Mouse (Mus musculus): ENCODE results near the gene Myo1b.
A peak's percentile ranks its signal among the peaks of the same experiment; 100 is the strongest.

Myo1b gene

DNA sequence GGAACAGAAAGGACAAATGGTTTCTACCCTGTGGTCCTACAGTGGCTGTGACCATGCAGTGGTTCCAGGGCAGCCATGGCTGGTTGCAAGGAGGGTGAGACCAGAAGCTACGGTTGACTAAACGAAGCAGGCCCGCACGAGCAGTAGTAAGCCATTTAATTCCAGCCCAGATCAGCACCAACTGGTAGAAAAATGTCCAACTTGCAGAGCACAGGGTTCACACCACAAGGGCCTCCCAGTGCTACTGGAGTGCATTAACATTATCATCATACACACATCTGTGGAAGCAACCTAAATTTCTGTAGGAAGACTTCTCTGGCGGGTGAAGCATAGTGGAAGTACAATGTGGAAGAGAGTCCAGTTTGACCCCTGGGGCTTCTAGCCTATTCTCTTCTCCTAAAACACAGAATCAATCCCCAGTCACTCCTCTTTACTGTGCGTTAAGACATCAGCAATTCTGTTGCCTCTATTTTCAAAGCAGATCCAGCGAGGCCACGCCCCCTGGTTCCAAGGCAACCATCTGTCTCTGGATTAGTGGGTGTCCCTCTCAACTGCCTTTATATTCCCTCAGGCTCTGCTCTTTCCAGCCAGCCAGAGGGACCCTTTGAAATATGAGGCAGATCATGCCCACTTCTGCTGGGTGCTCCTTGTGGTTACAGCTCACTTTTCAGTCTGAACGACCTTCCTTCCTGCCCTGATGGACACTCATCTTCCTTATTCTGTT lies 120.1 kb downstream of the Myo1b start:
- no peak for DNase-seq (ENCODE audit: low spot score in 2 of 2)

DNA sequence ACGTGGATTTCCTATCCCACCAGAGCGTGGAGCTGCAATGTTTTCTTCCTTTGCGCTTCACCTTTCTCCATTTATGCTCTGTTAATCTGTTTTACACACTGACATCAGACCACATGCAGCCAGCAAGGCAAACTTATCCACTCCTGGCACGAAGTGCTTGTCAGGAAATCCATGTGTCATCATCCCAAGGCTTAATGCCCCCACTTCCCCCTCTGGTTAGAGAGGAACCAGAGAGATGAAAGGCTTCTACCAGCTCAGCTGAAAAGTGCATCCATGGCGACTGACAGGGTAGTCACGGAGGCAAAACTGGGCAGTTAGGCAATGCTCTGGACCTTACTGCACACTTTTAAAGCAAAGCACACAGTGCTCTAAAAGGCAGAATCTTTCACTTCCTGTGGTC lies 126.6 kb downstream of the Myo1b start:
- no peak for DNase-seq (ENCODE audit: low spot score in 2 of 2)

DNA sequence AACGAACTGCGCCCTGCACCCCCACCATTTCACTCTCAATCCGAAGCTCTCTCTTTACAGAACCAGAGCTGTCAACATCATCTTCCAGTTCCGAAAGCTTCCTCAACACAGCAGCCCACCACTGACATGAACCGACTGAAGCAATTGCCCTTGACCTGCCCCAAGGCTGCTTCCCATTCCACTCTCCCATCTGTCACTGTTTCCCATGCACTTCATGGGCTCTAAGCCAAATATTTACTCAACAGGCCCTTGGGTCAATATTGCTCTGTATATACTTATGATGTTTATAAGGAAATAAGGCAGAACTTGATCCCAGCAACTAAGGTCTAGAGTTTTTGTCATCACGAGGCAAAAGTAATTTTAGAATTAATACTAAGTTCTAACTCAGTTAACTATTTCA lies 133.8 kb downstream of the Myo1b start:
- DNase-seq (ENCODE audit: low spot score in 2 of 2) = no peak

DNA sequence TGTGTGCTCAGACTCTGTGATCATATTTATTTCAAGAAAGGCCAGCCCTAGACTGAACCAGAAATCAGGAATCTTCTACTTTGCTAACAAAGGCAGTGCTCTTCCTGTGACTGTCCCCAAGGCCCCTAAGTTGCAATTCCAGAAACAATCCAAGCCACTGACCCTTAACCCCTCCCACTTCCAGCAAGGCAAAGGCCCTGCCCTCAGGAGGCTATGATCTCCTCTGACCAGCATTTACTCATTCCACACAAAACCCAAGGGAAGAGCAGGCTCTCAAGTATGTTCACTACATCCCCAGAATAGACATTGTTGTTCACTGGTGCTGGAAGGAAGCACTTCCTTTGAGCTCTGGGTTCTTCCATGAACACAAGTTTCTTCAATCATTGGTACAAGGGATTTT lies 135.5 kb downstream of the Myo1b start:
- no peak for DNase-seq (ENCODE audit: low spot score in 2 of 2)

DNA sequence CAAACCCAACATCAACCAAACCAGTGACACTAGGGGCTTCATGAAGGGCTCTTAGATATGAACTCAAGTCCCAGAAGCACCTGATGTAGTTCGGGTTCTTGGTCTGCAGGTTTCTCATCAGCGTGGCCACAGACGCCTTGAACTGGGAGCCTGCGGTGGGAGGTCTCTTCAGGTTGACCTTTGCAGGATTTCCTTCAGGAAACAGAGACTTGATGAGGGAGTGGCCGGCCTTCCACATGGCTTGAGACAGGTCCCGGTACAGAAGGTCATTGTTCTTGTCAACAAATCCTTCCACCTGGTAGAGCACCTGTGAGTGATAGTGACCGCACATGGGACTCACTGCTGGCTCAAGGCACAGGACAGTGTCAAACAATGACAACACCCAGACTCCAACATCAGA lies 137.6 kb downstream of the Myo1b start:
- DNase-seq (ENCODE audit: low spot score in 2 of 2) = no peak

DNA sequence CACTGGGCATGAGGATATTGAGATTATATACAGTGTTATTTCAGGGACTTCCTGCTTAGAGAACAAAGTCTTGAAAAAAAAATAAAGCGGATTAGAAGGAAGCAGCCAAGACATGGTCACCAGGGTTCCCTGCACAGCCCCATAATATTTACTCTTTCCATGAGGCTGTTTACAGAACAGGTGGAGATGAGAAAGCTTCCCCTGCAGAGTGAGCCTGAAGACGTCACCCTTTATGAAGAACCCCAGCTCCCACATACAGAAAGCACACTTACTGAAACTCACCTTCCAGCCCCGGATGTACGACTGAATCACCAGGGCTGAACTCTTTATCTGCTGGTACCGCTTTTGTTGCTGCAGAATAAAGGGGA lies 145.4 kb downstream of the Myo1b start:
- DNase-seq (ENCODE audit: low spot score in 2 of 2) = no peak

DNA sequence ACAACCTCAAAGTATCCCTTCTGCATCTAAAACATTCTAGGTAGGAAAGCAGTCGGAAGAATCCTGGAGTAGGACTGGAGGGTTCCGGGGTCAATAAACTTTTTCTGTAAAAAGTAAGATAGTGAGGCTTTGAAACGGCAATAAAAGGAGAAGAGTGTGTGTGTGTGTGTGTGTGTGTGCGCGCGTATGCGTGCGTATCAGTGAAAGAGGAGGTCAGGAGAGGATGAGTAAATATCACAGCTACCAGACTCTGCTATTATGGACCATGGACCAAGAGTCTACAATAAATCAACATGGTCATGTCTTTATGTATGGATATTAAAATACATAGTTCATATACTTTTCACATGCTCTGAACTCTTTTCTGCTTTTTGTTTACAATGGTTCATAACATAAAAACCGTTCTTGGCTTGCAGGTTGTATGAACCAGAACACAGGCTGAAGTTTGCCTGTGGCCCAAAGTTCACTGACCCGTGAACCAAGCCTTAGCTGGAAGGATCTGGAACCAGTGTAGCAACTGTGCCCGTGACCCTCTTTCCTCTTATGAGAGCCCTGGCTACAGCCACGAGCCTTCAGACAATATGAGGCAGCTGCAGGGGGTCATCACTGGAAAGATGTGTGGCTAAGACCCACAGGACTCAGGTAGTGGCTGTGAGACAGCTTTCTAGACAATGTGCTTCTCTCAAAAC lies 145.9 kb downstream of the Myo1b start:
- DNase-seq (ENCODE audit: low spot score in 2 of 2) = no peak

DNA sequence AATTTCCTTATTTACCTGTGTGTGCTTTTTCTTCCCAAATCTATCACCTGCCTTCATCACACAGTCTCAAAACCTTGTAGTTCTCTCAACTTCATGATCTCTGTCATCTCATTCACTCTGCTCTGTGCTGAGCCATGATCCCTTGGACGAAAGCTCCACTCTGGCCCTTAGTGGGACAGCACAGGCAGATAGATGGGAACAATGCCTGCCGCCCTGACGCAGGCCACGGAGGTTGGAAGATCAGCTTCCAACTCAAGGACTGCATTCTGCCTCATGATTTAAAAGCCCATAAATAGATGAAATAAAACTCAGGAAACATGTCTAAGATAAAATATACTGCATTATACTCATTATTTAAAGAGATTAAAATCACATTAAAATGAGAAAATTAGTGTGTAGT lies 149.6 kb downstream of the Myo1b start:
- DNase-seq (ENCODE audit: low spot score in 2 of 2) = no peak

DNA sequence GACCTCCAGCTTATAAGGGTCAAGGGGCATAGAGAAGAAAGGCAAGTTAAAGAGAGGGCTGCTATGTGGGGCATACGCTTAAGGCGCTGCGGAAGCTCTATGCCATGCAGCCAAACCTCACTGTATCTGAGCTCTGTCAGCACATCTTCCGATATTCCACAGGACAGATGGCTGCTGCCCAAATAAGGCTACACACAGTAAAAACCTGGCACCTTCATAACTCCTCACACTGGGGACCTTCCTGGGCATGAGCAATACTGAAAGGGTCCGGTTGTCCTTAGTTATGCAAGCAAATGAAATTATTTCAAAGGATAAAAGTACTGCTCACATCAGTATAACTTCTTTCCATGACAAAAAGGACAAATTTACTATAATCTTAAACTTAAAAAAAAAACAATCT lies 150.7 kb downstream of the Myo1b start:
- DNase-seq (ENCODE audit: low spot score in 2 of 2) = no peak

DNA sequence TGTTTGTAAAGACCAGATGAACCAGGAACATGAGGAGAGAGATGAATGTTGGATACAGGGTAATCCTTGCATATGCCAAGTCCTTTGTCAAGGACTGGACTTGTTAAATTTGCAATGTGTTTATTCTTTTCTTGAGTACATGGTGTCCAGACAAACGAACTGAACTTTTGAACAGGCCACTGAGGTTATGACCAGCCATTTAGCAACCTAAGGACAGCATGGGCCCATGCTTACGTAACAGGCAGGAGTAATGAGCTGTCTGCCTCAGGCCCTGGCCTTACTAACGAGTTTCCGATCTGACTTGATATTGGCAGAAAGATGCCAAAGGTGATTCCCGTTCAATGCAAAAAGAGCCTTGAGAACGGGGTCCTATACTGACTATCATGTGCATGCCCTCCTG lies 156.2 kb downstream of the Myo1b start:
- no peak for DNase-seq (ENCODE audit: low spot score in 2 of 2)

DNA sequence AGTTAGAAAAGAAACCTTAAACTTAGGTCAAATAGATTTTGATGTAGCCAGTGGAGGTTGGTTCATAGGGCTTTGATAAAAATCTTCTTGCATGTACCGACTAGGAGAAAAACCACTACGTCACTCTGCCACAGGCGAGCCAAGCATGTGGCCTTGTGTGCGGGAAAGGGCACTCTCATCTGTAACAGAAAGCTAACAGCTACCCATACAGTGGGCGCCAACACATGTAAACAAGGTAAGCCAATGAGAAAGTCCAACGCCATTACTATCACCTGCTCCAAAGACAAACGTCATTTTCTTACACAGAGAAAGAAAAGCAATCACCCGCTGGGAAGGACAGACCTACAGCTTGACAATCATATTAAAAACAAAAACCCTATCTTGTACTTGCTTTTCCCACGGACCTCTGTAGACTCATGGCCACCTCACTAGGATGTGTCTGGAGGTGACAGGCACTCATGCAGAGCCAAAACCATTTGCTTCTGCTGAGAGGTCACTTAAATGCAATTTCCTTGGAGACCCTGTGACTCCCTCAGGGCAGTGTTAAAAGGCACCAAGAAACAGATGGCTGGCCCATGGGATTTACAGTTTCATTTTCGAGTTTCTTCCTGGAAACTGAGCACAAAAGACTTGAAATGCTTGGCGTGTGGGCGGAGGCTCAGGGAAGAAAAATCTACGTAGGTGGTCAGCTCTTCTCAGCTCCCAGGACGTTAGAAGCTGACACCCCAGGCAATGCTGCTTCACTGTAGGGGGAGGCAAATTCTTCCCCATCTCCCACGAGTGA lies 157.4 kb downstream of the Myo1b start:
- DNase-seq (ENCODE audit: low spot score in 2 of 2) = peak; percentile 39 to 49

DNA sequence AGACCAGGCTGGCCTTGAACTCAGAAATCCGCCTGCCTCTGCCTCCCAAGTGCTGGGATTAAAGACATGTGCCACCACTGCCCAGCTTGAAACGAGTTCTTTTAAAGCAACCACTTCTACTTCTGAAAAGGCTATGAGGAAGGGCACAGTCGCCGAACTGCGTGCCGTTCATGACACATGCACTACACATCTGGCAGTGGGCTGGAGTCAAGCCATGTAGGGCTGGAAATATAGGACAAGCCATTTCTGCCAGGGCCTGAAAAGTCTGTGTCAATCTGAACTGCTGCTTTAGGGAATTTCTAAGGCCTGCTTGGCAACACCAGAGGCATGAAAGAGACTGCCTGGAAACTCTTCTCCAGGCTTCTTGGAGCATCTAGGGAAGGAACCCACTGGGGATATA lies 162.2 kb downstream of the Myo1b start:
- no peak for DNase-seq (ENCODE audit: low spot score in 2 of 2)

DNA sequence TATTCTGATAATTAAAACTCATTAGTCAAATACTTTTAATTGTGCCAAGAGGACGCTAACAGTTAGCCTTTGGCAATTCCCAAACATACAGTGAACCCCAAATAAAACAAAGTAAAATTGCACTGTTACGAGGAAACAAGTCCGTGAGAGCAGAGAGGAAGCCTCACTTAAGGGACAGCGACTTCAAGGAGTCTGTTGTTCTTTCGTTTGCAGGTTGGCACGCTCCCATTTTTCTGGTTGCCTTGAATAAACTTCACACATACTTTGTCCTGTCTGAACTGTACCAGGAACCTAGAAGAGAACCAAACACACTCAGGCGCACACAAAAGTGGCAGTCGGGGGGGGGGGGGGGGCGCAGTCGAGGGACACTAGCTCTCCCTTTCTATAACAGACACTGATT lies 164.9 kb downstream of the Myo1b start:
- no peak for DNase-seq (ENCODE audit: low spot score in 2 of 2)

DNA sequence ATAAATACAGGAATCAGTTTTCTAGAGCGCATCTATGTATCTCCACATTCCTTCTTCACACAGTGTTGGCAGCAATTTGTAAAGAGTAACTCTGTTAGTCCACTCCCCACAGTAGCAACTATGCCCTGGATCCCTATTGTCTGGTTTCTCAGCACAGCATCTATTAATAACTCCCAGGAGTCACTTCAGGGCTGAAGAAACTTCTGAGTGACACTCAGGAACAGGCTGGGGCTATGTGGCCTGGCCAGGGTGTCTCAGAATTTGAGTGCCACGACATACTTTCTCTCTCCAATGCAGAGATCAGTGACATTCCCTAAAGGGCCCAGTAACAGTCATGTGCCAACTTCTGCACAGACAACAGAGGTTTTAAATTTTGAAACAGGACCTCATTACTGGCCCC lies 167.6 kb downstream of the Myo1b start:
- no peak for DNase-seq (ENCODE audit: low spot score in 2 of 2)

DNA sequence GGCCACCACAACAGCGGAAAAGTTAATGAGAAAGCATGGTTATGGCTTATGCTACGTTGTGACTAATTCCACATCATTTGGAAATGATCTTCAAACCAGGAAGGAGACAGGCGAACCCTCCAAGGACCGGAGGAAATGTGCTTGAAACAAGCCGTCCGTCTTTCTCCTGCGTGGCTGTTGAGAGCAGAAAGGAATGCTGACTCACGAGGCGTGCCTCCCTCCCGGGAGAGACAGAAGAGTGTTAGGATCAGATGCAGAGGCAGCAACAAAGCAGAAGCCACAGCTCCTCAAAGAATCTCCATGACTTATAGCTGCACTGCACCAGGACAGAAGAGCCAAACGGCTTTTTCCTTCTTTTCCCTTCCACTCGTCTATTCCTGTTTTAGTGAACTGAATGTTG lies 168.4 kb downstream of the Myo1b start:
- no peak for DNase-seq (ENCODE audit: low spot score in 2 of 2)

DNA sequence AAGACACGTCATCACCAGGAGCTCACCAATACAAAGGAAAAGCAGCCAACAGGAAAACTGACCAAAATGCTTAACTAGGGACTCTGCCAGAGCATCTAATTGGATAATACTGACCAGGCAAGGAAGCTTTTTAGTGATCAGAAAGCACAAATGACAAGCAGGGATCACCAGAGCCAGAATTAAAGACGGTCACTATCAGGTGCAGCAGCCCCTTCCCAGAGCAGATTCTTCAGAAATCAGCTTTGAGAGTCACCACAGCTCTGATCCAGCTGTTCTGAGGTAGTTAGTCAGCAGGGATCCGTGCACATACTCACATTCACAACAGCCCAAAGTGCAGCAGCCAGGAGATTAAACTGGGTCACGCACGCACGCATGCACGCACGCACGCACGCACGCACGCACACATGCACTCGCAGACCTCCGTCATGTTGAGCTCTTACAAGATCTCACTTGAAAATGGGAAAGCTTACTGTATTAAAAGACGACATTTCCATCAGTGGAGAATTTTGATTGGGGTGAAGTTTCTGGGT lies 169.1 kb downstream of the Myo1b start:
- no peak for DNase-seq (ENCODE audit: low spot score in 2 of 2)

DNA sequence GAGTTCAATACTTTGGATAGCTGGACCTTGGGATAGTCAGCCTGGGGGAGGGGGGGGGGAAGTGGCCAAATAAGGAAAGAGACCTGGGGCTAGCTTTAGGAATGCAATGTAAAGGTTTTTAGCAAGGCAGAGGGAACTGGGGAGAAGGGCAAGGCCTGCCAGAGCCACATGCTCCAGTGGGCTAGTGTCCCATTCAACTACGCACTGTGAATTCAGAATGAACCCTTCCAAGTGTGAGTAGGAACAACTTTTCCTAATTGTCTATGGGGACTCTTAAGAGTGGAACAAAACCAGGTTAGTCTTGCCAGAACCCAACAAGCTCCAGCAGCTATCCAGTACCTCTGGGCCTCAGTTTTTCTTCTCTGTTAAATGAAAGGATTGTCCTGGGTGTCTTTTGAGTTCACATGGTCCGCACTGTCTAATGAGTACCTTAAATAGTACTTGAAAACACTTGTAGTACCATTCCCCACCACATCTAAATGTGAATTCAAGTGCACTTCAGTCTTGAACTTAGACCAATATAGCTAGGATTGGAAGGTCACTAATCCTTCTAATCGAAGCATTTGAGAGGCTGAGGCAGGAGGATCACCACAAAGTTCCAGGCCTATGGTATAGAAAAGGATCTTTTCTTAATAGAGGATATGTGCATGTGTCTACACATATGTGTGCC lies 172.0 kb downstream of the Myo1b start:
- DNase-seq (ENCODE audit: low spot score in 2 of 2) = no peak

DNA sequence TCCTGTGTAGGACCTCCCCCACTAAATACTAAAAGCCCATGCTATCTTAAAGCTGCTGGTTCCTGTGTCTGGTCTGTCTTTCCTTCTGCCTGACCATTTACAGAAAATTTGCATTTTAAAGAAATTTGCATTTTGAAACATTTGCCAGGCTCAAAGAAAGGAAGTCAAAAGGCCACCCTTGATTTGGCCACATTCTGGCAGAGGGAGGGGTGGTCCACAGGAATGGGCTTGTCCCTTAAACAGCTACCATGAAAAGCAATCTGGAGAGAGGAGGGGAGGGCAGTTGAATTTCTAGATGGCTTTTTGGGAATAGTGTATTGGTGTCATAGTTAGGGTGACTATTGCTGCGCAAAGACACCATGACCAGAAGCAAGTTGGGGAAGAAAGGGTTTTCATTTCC lies 173.3 kb downstream of the Myo1b start:
- DNase-seq (ENCODE audit: low spot score in 2 of 2) = no peak

DNA sequence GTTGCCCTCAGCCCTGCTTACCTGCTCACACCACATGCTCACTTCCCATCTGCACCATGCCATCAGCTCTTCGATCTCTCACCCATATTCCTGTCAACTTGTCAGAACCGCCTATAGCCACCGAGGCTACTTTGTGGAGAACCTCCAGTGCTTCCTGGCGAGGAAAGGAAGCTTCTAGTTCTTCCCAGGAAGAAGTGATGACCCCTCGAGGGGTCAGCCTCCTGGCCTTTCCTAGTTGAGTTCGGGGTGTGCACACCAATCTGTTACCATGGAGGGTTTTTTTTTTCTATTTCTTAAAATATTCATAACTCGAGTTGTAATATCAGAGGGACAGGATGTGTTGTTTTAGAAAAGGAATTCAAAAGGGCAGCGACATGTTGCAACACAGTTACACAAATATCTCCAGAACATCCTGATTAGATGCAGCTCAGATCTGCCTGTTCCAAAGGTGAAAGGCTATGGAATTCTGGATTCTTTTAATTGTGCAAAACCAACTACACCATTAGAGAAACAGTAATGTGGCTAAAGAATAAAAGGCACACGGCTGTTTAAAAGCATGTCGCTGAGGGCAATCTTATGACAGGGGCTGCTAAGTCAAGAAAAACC lies 175.1 kb downstream of the Myo1b start:
- DNase-seq (ENCODE audit: low spot score in 2 of 2) = peak in 1 of 2 experiments; percentile 8

DNA sequence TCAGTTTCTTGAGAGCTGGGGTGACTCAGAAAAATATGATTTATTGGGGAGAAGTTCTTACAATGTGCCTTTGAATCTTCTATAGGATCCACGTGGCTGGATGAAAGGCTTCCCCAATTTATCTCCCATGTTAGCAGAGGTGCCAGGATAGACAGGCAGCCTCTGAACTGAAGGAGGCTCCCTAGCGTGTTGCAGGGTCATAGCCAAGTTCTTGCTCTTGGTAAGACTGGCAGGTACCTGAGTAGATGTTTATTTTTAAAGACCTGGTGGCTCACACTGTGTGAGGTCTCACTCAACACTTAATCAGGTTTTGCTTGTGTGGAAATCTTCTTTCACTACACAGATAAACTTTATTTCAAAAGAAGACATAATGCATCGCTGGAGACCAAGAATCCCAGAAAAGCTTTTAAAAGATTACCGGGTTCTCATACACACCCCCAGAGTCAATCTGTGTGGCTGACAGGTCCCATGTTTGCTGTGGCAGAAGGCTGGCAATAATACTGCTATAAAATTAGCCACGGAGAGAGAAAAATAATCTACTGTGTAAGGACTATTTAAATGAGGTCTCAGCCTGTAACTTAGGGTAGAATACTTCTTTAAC lies 176.5 kb downstream of the Myo1b start:
- peak in 1 of 2 experiments; percentile 26 for DNase-seq (ENCODE audit: low spot score in 2 of 2)

DNA sequence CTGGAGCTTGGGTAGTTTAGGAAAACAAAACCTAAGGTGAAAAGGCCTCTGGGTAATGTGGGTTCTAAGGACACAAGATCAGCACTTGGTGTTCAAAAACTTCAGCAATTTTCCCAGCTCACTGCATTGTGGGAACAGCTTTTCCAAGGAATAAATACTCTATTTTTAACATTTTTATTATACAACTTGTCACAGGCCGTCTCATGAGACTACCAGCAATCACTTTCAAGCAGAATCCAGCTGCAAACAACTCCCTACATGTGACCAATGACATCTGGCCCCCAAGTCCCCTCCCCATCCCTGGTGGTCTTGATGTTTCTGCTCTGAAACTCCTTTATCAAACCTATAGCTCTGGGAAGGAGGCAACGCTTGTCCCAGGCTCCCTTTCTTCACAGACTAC lies 179.0 kb downstream of the Myo1b start:
- peak in 1 of 2 experiments; percentile 8 for DNase-seq (ENCODE audit: low spot score in 2 of 2)
